Mouse (Mus musculus) limb, embryonic 14.5 days (tissue): Measurements from ENCODE around the gene Cdk15. TPM values are rescaled to one million over a fixed set of nuclear protein-coding genes. Genes with fewer than 3 reads are reported as not detected.

ENCODE experiments used
- ATAC-seq: fragments of 200-750 bp; cut with Nextera tagmentation; 2 replicates; pipeline ENCODE4 v1.8.0; 2017; ENCODE audit warnings: low read depth, moderate number of reproducible peaks, moderate TSS enrichment; ENCODE audit not compliant: low FRiP score
- DNase-seq: peaks from one replicate; pipeline ENCODE4 v3.0.0-alpha.2; 2015; ENCODE audit warnings: low spot score
- H3K27ac ChIP-seq: fragments of 300-500 bp; sonication (generic); replicated peaks from 2 replicates; pipeline ENCODE4 v1.5.1; 2014; ENCODE audit warnings: low read depth, mild to moderate bottlenecking, low read length, moderate library complexity, mixed read lengths
- H3K27me3 ChIP-seq: fragments of 300-500 bp; sonication (generic); 2 replicates; pipeline ENCODE4 v1.6.1; 2014; ENCODE audit warnings: low read length, mixed read lengths; ENCODE audit not compliant: control insufficient read depth, insufficient read depth
- H3K36me3 ChIP-seq: fragments of 300-500 bp; sonication (generic); 2 replicates; pipeline ENCODE4 v1.6.1; 2014; ENCODE audit warnings: mild to moderate bottlenecking, low read length, moderate library complexity, mixed read lengths; ENCODE audit not compliant: control insufficient read depth, insufficient read depth
- H3K4me1 ChIP-seq: fragments of 300-500 bp; sonication (generic); 2 replicates; pipeline ENCODE4 v1.6.1; 2014; ENCODE audit warnings: antibody characterized with exemption, low read length, mixed read lengths; ENCODE audit not compliant: control insufficient read depth, insufficient read depth
- H3K4me2 ChIP-seq: fragments of 300-500 bp; sonication (generic); replicated peaks from 2 replicates; pipeline ENCODE4 v1.6.1; 2014; ENCODE audit warnings: low read depth, mild to moderate bottlenecking, low read length, moderate library complexity; ENCODE audit not compliant: severe bottlenecking
- H3K4me3 ChIP-seq: fragments of 300-500 bp; sonication (generic); replicated peaks from 2 replicates; pipeline ENCODE4 v1.5.1; 2014; ENCODE audit warnings: low read length
- H3K9ac ChIP-seq: fragments of 300-500 bp; sonication (generic); 2 replicates; pipeline ENCODE4 v1.6.1; 2014; ENCODE audit warnings: mild to moderate bottlenecking, low read depth, low read length, moderate library complexity; ENCODE audit not compliant: severe bottlenecking
- H3K9me3 ChIP-seq: fragments of 300-500 bp; sonication (generic); 2 replicates; pipeline ENCODE4 v1.6.1; 2016; ENCODE audit warnings: low read length; ENCODE audit not compliant: control insufficient read depth
- POLR2A ChIP-seq: fragments of 200-500 bp; IDR thresholded peaks from 2 replicates; pipeline ENCODE4 v1.8.0; 2012; ENCODE audit warnings: inconsistent platforms, mild to moderate bottlenecking, moderate library complexity, borderline replicate concordance; ENCODE audit not compliant: insufficient read depth, insufficient read length; ENCODE audit errors: extremely low read depth
- WGBS: fragments of 180-500 bp; shearing (Covaris S2); extraction: QIAGEN DNeasy Blood & Tissue Kit; methylation state at CpG from one replicate; pipeline ENCODE4 v1.1.7; 2014; 5-methylcytosine and 5-hydroxymethylcytosine counted together
- polyA plus RNA-seq, 2 experiments: library from polyadenylated mRNA; depleted of rRNA in 1 of 2; stranded (reverse) in 1 of 2; unstranded in 1 of 2; fragments of >200 nt; fragmentation: Nextera tagmentation in 1 of 2; extraction: Ambion mirVana in 1 of 2; gene quantifications; 2 replicates each; pipeline versions ENCODE4 v1.2.1 to v1.2.3; 2012 to 2014

Gene Cdk15
- polyA plus RNA-seq, 2 experiments: 0.34 to 0.48 TPM

- Histone ChIP-seq H3K4me3 (no peak overlapping the region), H3K36me3 (no peaks in the 10 kb centered on the region), H3K9ac (no peak overlapping the region), H3K27me3 (no peaks in the 10 kb centered on the region), H3K27ac (no peak overlapping the region), H3K9me3 (no peaks in the 10 kb centered on the region; the same call in 1 of the 2 replicates), H3K4me1 (peaks cover 7% of the 10 kb centered on the region), H3K4me2 (no peak overlapping the region)
- 40% methylated on average over 2 of the region's 2 CpGs for WGBS
- TF ChIP-seq POLR2A: no peak
- ATAC-seq (no peak), DNase-seq (no peak)
Observed at GRCm38 (mm10) chr1:59395992-59396391, 139.3 kb downstream of the Cdk15 start.

- TF ChIP-seq POLR2A: no peak
- H3K27me3 ChIP-seq: no peaks in the 10 kb centered on the region
- H3K27ac ChIP-seq: no peak overlapping the region
- H3K4me2 ChIP-seq: no peak overlapping the region
- no peaks in the 10 kb centered on the region for H3K9me3 ChIP-seq
- WGBS: 28% methylated on average over 2 of the region's 2 CpGs
- no peaks in the 10 kb centered on the region for H3K36me3 ChIP-seq
- DNase-seq: no peak
- no peak overlapping the region for H3K9ac ChIP-seq
- peak; percentile 57 for ATAC-seq
- H3K4me1 ChIP-seq: peaks cover 4% of the 10 kb centered on the region; the same call in 1 of the 2 replicates
- no peak overlapping the region for H3K4me3 ChIP-seq
Observed at GRCm38 (mm10) chr1:59399554-59400325, 143.0 kb downstream of the Cdk15 start.

GRCm38 (mm10) chr1:59401253-59401652, 144.5 kb downstream of the Cdk15 start:
- no peak overlapping the region for H3K27ac ChIP-seq
- no peak for DNase-seq
- H3K9me3 ChIP-seq: no peaks in the 10 kb centered on the region
- no peaks in the 10 kb centered on the region for H3K27me3 ChIP-seq
- H3K4me3 ChIP-seq: no peak overlapping the region
- no peaks in the 10 kb centered on the region for H3K36me3 ChIP-seq
- peaks cover 4% of the 10 kb centered on the region; the same call in 1 of the 2 replicates for H3K4me1 ChIP-seq
- no peak overlapping the region for H3K9ac ChIP-seq
- no peak overlapping the region for H3K4me2 ChIP-seq
- WGBS: 77% methylated on average over 4 of the region's 4 CpGs
- no peak for TF ChIP-seq POLR2A
- ATAC-seq: no peak

Other genes starting within 250 kb of the Cdk15 start
- gene C2cd6, start 162.0 kb upstream of the Cdk15 start, polyA plus RNA-seq (2012; rRNA removed): not detected in 2 replicates
- gene C2cd6, start 162.0 kb upstream of the Cdk15 start, polyA plus RNA-seq (2014; fragmentation: Nextera tagmentation; extraction: Ambion mirVana): not detected in 2 replicates
- gene Tmem237, start 136.5 kb upstream of the Cdk15 start, polyA plus RNA-seq (2012; rRNA removed): 24.4 and 26.0 TPM in 2 replicates
- gene Tmem237, start 136.5 kb upstream of the Cdk15 start, polyA plus RNA-seq (2014; fragmentation: Nextera tagmentation; extraction: Ambion mirVana): 33.3 and 36.8 TPM in 2 replicates
- 1.00 and 1.0 TPM in 2 replicates for gene Mpp4, start 93.5 kb upstream of the Cdk15 start, polyA plus RNA-seq (2012; rRNA removed)
- gene Mpp4, start 93.5 kb upstream of the Cdk15 start, polyA plus RNA-seq (2014; fragmentation: Nextera tagmentation; extraction: Ambion mirVana): 0.32 and 0.40 TPM in 2 replicates
- gene Als2, start 19.7 kb upstream of the Cdk15 start, polyA plus RNA-seq (2012; rRNA removed): 8.1 and 8.2 TPM in 2 replicates
- 8.1 and 9.6 TPM in 2 replicates for gene Als2, start 19.7 kb upstream of the Cdk15 start, polyA plus RNA-seq (2014; fragmentation: Nextera tagmentation; extraction: Ambion mirVana)
- gene Fzd7, start 225.5 kb downstream of the Cdk15 start, polyA plus RNA-seq (2012; rRNA removed): 27.5 and 38.0 TPM in 2 replicates
- gene Fzd7, start 225.5 kb downstream of the Cdk15 start, polyA plus RNA-seq (2014; fragmentation: Nextera tagmentation; extraction: Ambion mirVana): 14.8 and 14.9 TPM in 2 replicates